Mouse (Mus musculus): ENCODE data around the gene Gpn1.

- no peak for TF ChIP-seq EP300 (IDR thresholded peaks at IDR 0.05; ENCODE audit: low read length)
- no peak for TF ChIP-seq KAT2A (IDR thresholded peaks at IDR 0.05; ENCODE audit: insufficient replicate concordance, low read length)
- no peak for TF ChIP-seq BHLHE40 (IDR thresholded peaks at IDR 0.05; ENCODE audit: low read depth, low read length)
- no peak for TF ChIP-seq MAZ (IDR thresholded peaks at IDR 0.05; ENCODE audit: low read depth, low read length)
- TF ChIP-seq HCFC1 (IDR thresholded peaks at IDR 0.05; ENCODE audit: low read depth, low read length): no peak
- no peak for TF ChIP-seq UBTF (IDR thresholded peaks at IDR 0.05; ENCODE audit: low read depth, low read length)
- no peak for TF ChIP-seq CTCF (conservative IDR thresholded peaks at IDR 0.05 in 1 of 2, IDR thresholded peaks at IDR 0.05 in 1 of 2; ENCODE audit: low read depth in 2 of 2, low read length in 2 of 2)
Observed at GRCm38 (mm10) chr5:31492031-31492430, 2.5 kb upstream of the Gpn1 start.

Measured in CH12.LX (cell line).